ENCODE assay signal across 8 mouse cellular contexts in the genomic region with DNA sequence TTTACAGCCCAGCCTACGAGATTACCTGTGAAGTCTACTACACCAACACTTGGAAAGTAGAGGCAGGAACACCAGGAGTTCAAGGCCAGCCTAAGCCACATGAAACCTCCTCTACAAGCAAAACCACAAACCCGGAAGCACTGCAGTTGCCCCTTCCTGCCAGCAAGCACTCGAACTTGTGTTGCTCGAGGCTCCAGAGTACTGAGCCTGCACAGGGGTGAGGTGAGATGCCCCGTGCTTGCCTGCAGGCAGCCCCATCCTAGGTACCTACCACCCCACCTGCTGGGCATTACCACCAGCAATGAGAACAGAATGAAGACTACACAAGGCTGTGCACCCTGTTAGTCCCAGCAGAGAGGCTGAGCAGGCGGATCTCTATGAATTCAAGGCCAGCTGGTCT. TPM values are rescaled to one million over a fixed set of nuclear protein-coding genes. Genes with fewer than 3 reads are reported as not detected.
DNase-seq lines count a peak whose midpoint lies in the region; ATAC-seq and TF ChIP-seq lines count a peak whose summit lies in the region.

No protein-coding gene starts in this region.

- TF ChIP-seq CTCF in C2C12 (IDR thresholded peaks at IDR 0.05; ENCODE audit: control insufficient read depth, insufficient read depth, insufficient read length): no peak
- TF ChIP-seq CTCF in forebrain, postnatal 0 days (IDR thresholded peaks at IDR 0.05; ENCODE audit: low read depth): no peak
- TF ChIP-seq CTCF in liver, postnatal 0 days (IDR thresholded peaks at IDR 0.05; ENCODE audit: low read depth): no peak

- 0 out of 2 replicates have a peak, but pooled peaks cover 2% of the 10 kb centered on the region for H3K27me3 ChIP-seq in heart, embryonic 11.5 days (ENCODE audit: control insufficient read depth, insufficient read depth, low read length)
- H3K27me3 ChIP-seq in C2C12 (ENCODE audit: control insufficient read depth, insufficient read depth, insufficient read length): peaks cover 5% of the 10 kb centered on the region
- no peaks in the 10 kb centered on the region for H3K27me3 ChIP-seq in forebrain, postnatal 0 days (ENCODE audit: insufficient read depth, low read length)
- H3K27me3 ChIP-seq in liver, postnatal 0 days (ENCODE audit: insufficient read depth, low read length): no peaks in the 10 kb centered on the region

- DNase-seq in heart, adult 18-20 months: no peak
- DNase-seq in forebrain, postnatal 0 days: no peak
- DNase-seq in liver, postnatal 0 days: no peak
- no peak for DNase-seq in ovary, postnatal 36 days (ENCODE audit: low spot score)
- no peak for DNase-seq in frontal cortex, adult 2 months (ENCODE audit: extremely low spot score in 1 of 2, low spot score in 1 of 2)
- no peak for DNase-seq in left cerebral cortex, adult 18-20 months (ENCODE audit: low spot score in 2 of 2)

- peak overlapping the region; percentile 43 for H3ac ChIP-seq in C2C12 (ENCODE audit: control insufficient read depth, insufficient read length, low read depth)

- H3K4me3 ChIP-seq in heart, embryonic 11.5 days (ENCODE audit: low read depth, low read length): no peak overlapping the region; the same call in 1 of the 2 replicates
- H3K4me3 ChIP-seq in C2C12 (ENCODE audit: insufficient read depth, poor library complexity, severe bottlenecking): no peak overlapping the region
- H3K4me3 ChIP-seq in forebrain, postnatal 0 days (ENCODE audit: low read depth, low read length): no peak overlapping the region
- H3K4me3 ChIP-seq in liver, postnatal 0 days (ENCODE audit: low read depth, low read length): 0 out of 2 replicates have a peak overlapping the region, but pooled peaks have one; percentile 97

- ATAC-seq in heart, embryonic 11.5 days (replicated peaks; ENCODE audit: insufficient number of reproducible peaks, low FRiP score, low TSS enrichment): no peak
- no peak for ATAC-seq in forebrain, postnatal 0 days
- no peak for ATAC-seq in liver, postnatal 0 days

- H3K79me2 ChIP-seq in C2C12 (ENCODE audit: control insufficient read depth, insufficient read depth): peaks cover 70% of the 10 kb centered on the region

- H3K4me2 ChIP-seq in heart, embryonic 11.5 days: peak overlapping the region; percentile 84
- 0 out of 2 replicates have a peak overlapping the region, but pooled peaks have one; percentile 62 for H3K4me2 ChIP-seq in forebrain, postnatal 0 days (ENCODE audit: low read depth)
- H3K4me2 ChIP-seq in liver, postnatal 0 days (ENCODE audit: low read depth, low read length): peak overlapping the region; percentile 78; the same call in 1 of the 2 replicates

- peaks cover 36% of the 10 kb centered on the region for H3K36me3 ChIP-seq in heart, embryonic 11.5 days (ENCODE audit: control insufficient read depth, insufficient read depth, low read length)
- peaks cover 53% of the 10 kb centered on the region for H3K36me3 ChIP-seq in C2C12 (ENCODE audit: control insufficient read depth, insufficient read depth)
- H3K36me3 ChIP-seq in forebrain, postnatal 0 days (ENCODE audit: insufficient read depth): peaks cover 49% of the 10 kb centered on the region
- H3K36me3 ChIP-seq in liver, postnatal 0 days (replicated peaks; ENCODE audit: insufficient read depth, low read length): peaks cover 46% of the 10 kb centered on the region

- 81% methylated on average over 6 of the region's 6 CpGs for WGBS in heart, embryonic 11.5 days (ENCODE audit: insufficient replicate concordance)
- WGBS in forebrain, postnatal 0 days: 77% methylated on average over 6 of the region's 6 CpGs
- WGBS in liver, postnatal 0 days (ENCODE audit: insufficient replicate concordance): 38% methylated on average over 6 of the region's 6 CpGs

- peaks cover 42% of the 10 kb centered on the region for H3K79me3 ChIP-seq in C2C12 (ENCODE audit: low read depth)

- H3K4me1 ChIP-seq in heart, embryonic 11.5 days (ENCODE audit: control insufficient read depth, insufficient read depth, low read length): peaks cover 9% of the 10 kb centered on the region
- H3K4me1 ChIP-seq in forebrain, postnatal 0 days (ENCODE audit: insufficient read depth): peaks cover 14% of the 10 kb centered on the region; the same call in 1 of the 2 replicates
- H3K4me1 ChIP-seq in liver, postnatal 0 days (ENCODE audit: insufficient read depth): peaks cover 11% of the 10 kb centered on the region

- no peaks in the 10 kb centered on the region for H3K9me3 ChIP-seq in heart, embryonic 11.5 days (replicated peaks; ENCODE audit: control insufficient read depth, low read length)
- no peaks in the 10 kb centered on the region for H3K9me3 ChIP-seq in forebrain, postnatal 0 days (ENCODE audit: low read length)
- no peaks in the 10 kb centered on the region for H3K9me3 ChIP-seq in liver, postnatal 0 days (ENCODE audit: low read length)

- no peak overlapping the region for H3K27ac ChIP-seq in heart, embryonic 11.5 days (ENCODE audit: low read depth, low read length)
- H3K27ac ChIP-seq in forebrain, postnatal 0 days (ENCODE audit: low read depth, low read length): no peak overlapping the region
- H3K27ac ChIP-seq in liver, postnatal 0 days (ENCODE audit: low read depth): no peak overlapping the region

- no peak overlapping the region; the same call in 1 of the 2 replicates for H3K9ac ChIP-seq in heart, embryonic 11.5 days (ENCODE audit: low read depth, low read length)
- H3K9ac ChIP-seq in forebrain, postnatal 0 days: no peak overlapping the region
- H3K9ac ChIP-seq in liver, postnatal 0 days (replicated peaks): no peak overlapping the region

- no peak for TF ChIP-seq EP300 in liver, postnatal 0 days (IDR thresholded peaks at IDR 0.05; ENCODE audit: low read depth)

TF ChIP-seq in C2C12, 6 proteins besides CTCF, POLR2A, EP300 and RAD21:
- TF ChIP-seq FOSL1 (IDR thresholded peaks at IDR 0.05; ENCODE audit: insufficient read depth, low read length, poor library complexity, severe bottlenecking): no peak
- no peak for TF ChIP-seq MAX (IDR thresholded peaks at IDR 0.05)
- no peak for TF ChIP-seq MYOD1 (IDR thresholded peaks at IDR 0.05; ENCODE audit: control insufficient read depth, insufficient read length, low read depth)
- no peak for TF ChIP-seq USF1 (IDR thresholded peaks at IDR 0.05; ENCODE audit: low read depth)
- no peak for TF ChIP-seq MYOG (IDR thresholded peaks at IDR 0.05; ENCODE audit: control insufficient read depth, extremely low read depth, insufficient read length)
- TF ChIP-seq CEBPB (IDR thresholded peaks at IDR 0.05; ENCODE audit: low read depth): no peak

RNA-seq across cellular contexts. Expression of a gene that starts 1.9 kb away (rescaled TPM):
- 313 and 316 TPM in 2 replicates for polyA plus RNA-seq in heart, embryonic 11.5 days (2014; fragmentation: Nextera tagmentation; extraction: Ambion mirVana)
- 10 to 100 TPM; 62.5 to 71.7 TPM for total RNA-seq in heart, adult 18-20 months (2021)
- 349 TPM for polyA plus RNA-seq in C2C12 (2012; fragmentation: generic; extraction: Trizol)
- total RNA-seq in forebrain, postnatal 0 days (2014; rRNA removed): 186 and 192 TPM in 2 replicates
- polyA plus RNA-seq in forebrain, postnatal 0 days (2015; fragmentation: Nextera tagmentation; extraction: Ambion mirVana): 266 and 286 TPM in 2 replicates
- polyA plus RNA-seq in liver, postnatal 0 days (2015; fragmentation: Nextera tagmentation; extraction: Ambion mirVana): 119 and 125 TPM in 2 replicates
- polyA plus RNA-seq in frontal cortex, adult 2 months (2012; rRNA removed): 98.0 and 109 TPM in 2 replicates
- 10 to 100 TPM; 75.9 to 83.0 TPM for total RNA-seq in left cerebral cortex, adult 18-20 months (2021)

RNA-seq across cellular contexts. Expression of a gene that starts 9.6 kb away (rescaled TPM):
- polyA plus RNA-seq in heart, embryonic 11.5 days (2014; fragmentation: Nextera tagmentation; extraction: Ambion mirVana): 0.14 and 0.38 TPM in 2 replicates
- total RNA-seq in heart, adult 18-20 months (2021): not detected
- polyA plus RNA-seq in C2C12 (2012; fragmentation: generic; extraction: Trizol): not detected
- total RNA-seq in forebrain, postnatal 0 days (2014; rRNA removed): 0.85 and 1.6 TPM in 2 replicates
- polyA plus RNA-seq in forebrain, postnatal 0 days (2015; fragmentation: Nextera tagmentation; extraction: Ambion mirVana): 0.28 and 0.34 TPM in 2 replicates
- 0.06 and 0.09 TPM in 2 replicates for polyA plus RNA-seq in liver, postnatal 0 days (2015; fragmentation: Nextera tagmentation; extraction: Ambion mirVana)
- 0.15 and 0.32 TPM in 2 replicates for polyA plus RNA-seq in frontal cortex, adult 2 months (2012; rRNA removed)
- under 1 TPM; 0.12 to 0.28 TPM for total RNA-seq in left cerebral cortex, adult 18-20 months (2021)

RNA-seq across cellular contexts. Expression of a gene that starts 30.3 kb away (rescaled TPM):
- 49.6 and 62.9 TPM in 2 replicates for polyA plus RNA-seq in heart, embryonic 11.5 days (2014; fragmentation: Nextera tagmentation; extraction: Ambion mirVana)
- 100 to 1,000 TPM in 1 of 2 experiments, 10 to 100 TPM in 1; 91.3 to 110 TPM for total RNA-seq in heart, adult 18-20 months (2021)
- 32.2 TPM for polyA plus RNA-seq in C2C12 (2012; fragmentation: generic; extraction: Trizol)
- total RNA-seq in forebrain, postnatal 0 days (2014; rRNA removed): 97.3 and 135 TPM in 2 replicates
- 79.8 and 109 TPM in 2 replicates for polyA plus RNA-seq in forebrain, postnatal 0 days (2015; fragmentation: Nextera tagmentation; extraction: Ambion mirVana)
- 28.6 and 29.0 TPM in 2 replicates for polyA plus RNA-seq in liver, postnatal 0 days (2015; fragmentation: Nextera tagmentation; extraction: Ambion mirVana)
- polyA plus RNA-seq in frontal cortex, adult 2 months (2012; rRNA removed): 182 and 207 TPM in 2 replicates
- 100 to 1,000 TPM; 242 to 279 TPM for total RNA-seq in left cerebral cortex, adult 18-20 months (2021)

RNA-seq across cellular contexts. Expression of a gene that starts 57.3 kb away (rescaled TPM):
- 6.1 and 6.5 TPM in 2 replicates for polyA plus RNA-seq in heart, embryonic 11.5 days (2014; fragmentation: Nextera tagmentation; extraction: Ambion mirVana)
- 1 to 10 TPM; 4.8 to 5.6 TPM for total RNA-seq in heart, adult 18-20 months (2021)
- 2.3 TPM for polyA plus RNA-seq in C2C12 (2012; fragmentation: generic; extraction: Trizol)
- total RNA-seq in forebrain, postnatal 0 days (2014; rRNA removed): 4.7 and 8.8 TPM in 2 replicates
- 2.4 and 5.0 TPM in 2 replicates for polyA plus RNA-seq in forebrain, postnatal 0 days (2015; fragmentation: Nextera tagmentation; extraction: Ambion mirVana)
- polyA plus RNA-seq in liver, postnatal 0 days (2015; fragmentation: Nextera tagmentation; extraction: Ambion mirVana): 4.1 and 4.2 TPM in 2 replicates
- polyA plus RNA-seq in frontal cortex, adult 2 months (2012; rRNA removed): 5.0 and 5.8 TPM in 2 replicates
- total RNA-seq in left cerebral cortex, adult 18-20 months (2021): 1 to 10 TPM; 3.9 to 4.1 TPM

RNA-seq across cellular contexts. Expression of a gene that starts 57.4 kb away (rescaled TPM):
- 9.4 and 10.2 TPM in 2 replicates for polyA plus RNA-seq in heart, embryonic 11.5 days (2014; fragmentation: Nextera tagmentation; extraction: Ambion mirVana)
- 1 to 10 TPM; 3.1 TPM for total RNA-seq in heart, adult 18-20 months (2021)
- polyA plus RNA-seq in C2C12 (2012; fragmentation: generic; extraction: Trizol): 0.51 TPM
- total RNA-seq in forebrain, postnatal 0 days (2014; rRNA removed): 3.8 and 4.8 TPM in 2 replicates
- 2.2 and 3.6 TPM in 2 replicates for polyA plus RNA-seq in forebrain, postnatal 0 days (2015; fragmentation: Nextera tagmentation; extraction: Ambion mirVana)
- polyA plus RNA-seq in liver, postnatal 0 days (2015; fragmentation: Nextera tagmentation; extraction: Ambion mirVana): 2.1 and 2.2 TPM in 2 replicates
- 5.9 and 6.6 TPM in 2 replicates for polyA plus RNA-seq in frontal cortex, adult 2 months (2012; rRNA removed)
- total RNA-seq in left cerebral cortex, adult 18-20 months (2021): 1 to 10 TPM; 3.4 to 4.0 TPM
